Mouse (Mus musculus): Measurements from ENCODE around the gene Nupr1l.
"Not testable (repeated sequence)": the region's sequence is repeated elsewhere in the genome, so short reads cannot be mapped to it uniquely, and the experiment has no call there.

The Nupr1l gene

DNA sequence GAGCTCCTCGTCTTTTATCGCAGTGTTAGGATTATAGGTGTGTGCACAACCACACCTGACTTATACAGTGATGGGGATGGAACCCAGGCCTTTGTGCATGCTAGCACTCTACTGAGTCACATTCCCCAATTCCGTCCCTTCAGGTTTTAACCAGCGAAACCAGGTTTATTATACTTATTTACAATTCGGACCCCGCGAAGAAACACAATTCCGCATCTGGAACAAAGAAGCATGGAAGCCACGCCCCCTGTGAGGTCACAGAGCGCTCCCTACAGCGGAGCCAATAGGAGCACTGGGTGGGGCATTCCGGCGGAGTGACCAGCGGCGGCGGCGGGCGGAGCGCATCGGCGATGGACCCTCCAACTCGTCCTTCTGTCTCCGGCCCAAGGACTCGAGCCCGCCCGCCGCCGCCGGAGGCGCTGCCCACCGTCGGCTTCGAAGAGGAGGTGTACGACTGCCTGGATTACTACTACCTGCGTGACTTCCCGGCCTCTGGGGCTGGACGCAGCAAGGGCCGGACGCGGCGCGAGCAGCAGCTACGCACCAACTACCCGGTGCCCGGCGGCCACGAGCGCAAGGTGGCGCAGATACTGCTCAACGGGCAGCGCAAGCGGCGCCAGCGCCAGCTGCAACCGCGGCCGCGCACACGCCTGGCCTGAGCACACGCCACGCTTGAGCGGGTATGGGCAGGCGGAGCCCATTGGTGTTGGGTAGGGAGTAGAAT is at the start of gene Nupr1l:
TSS of gene Nupr1l (plus strand) at position 299 of the 724 bp plus-strand sequence.
- peak; percentile 65 for DNase-seq (ENCODE audit: low read depth)

DNA sequence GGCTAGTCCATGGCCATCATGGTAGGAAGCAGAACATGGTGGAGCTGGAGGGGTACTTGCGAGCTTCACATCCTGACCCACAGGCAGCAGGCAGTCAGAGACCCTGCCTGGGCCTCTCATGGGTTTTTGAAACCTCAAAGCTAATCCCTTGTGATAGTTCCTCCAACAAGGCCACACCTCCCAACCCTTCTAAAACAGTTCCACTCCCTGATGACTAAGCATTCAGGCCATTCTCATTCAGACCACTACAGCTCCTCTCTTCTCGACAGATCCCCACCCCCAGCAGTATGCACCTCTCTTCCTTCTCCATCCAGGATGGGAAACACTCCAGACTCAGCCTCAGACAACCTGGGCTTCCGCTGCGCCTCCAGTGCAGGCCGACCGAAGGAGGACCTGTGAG is 46.0 kb upstream of the Nupr1l start:
- no peak for DNase-seq (ENCODE audit: low read depth)

DNA sequence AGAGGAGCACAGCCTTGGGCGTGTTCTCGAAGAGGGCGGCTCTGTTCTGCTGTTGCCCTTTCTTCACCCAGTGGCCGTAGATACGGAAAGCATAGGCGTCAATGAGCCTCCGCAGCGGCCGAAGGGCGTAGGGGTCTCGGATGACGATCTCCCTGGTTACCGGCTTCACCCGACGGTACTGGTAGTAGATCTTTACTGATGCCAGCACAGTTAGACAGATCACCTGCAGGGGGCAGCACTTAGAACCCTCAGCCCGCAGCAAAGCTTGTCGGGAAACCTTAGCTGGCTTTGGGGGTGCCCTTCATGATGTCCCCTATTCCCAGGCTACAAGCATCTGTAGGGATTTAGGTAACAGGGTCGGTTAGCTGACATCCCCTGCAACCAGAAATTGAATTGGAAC is 43.9 kb upstream of the Nupr1l start:
- peak; percentile 49 for DNase-seq (ENCODE audit: low read depth)

DNA sequence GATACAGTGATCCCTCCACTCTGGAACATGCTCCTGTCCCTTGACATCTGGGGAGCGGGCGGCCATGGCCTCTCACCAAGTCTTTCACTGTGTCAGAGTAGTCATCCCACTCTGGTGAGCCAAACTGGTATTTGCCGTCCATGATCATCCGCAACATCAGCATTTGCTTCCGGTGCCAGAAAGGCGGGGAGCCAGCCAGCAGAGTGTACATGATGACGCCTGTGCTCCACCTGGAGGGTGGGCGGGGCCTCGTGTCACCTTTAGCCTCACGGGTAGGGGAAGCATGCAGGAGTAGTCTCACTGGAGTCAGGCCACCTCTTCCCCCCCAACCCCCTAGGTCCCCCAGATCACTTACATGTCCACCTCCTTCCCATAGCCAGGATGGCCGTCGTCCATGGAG is 42.5 kb upstream of the Nupr1l start:
- no peak for DNase-seq (ENCODE audit: low read depth)

DNA sequence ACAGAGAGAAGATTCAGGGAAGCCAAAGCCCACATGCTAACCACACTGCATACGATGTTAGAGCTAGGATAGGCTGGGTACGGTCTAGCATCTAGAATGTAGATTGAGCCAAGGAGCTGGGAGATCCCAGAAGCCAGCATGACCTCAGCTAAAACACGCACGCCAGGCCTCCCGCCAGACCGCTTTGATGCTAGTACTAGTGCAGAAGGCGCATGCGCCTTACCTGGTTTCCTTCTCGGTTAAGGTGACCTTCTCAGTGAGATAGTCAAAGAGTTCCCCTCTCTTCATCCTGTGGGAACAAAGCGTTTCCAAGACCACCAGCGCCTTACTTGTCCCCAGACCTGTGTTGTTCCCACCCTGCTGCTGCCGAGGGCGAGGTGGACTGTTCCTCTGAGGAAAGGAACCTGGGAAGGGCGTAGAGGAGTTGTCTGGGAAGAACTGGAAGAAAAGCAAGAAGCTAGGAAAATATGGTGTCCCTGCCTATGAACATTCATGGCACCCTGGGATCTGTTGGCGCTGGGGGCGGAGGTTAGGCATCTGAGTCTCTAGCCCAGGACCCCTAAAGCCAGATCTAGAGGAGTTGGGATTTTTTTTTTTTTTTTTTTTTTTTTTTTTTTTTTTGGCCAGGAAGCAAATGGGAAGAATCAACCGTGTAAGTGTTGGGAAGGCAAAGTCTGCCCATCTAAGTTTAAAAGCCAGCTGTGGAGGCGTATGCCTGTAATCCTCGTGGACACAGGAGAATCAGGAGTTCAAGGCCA is 38.9 kb upstream of the Nupr1l start:
- no peak for DNase-seq (ENCODE audit: low read depth)

DNA sequence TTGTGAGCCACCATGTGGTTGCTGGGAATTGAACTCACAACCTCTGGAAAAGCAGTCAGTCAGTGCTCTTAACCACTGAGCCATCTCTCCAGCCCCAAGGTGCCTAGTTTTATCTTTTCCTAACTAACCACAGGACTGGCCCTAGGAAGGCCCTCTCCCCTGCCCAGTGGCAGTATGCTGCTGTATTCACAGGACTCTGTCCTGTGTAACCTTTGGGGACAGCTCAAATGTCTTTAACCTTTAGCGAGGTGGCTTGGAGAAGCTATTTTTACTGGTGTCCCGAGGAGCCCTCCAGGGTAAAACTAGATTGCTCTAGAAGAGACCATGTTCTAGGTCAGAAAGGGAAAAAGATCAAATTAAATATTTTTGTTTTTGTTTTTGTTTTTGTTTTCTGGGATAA is 37.1 kb upstream of the Nupr1l start:
- DNase-seq (ENCODE audit: low read depth), result no peak

DNA sequence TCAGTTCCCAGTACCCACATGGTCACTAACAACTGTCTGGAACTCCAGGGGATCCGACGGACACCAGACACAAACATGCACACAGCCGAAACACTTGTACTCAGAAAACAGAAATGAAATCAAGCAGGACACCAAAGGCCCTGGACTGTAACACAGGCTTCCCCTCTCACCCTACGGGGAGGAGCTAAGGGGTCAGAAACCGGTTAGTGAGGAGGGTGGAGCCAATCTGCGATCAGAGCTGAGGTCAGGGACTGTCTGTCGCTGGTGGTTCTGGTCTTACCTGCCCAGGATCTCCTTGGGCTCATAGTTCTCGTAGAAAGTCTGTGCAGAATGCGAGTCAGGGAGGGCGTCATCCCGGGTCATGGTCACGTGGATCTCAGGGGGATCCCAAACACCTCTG is 34.4 kb upstream of the Nupr1l start:
- DNase-seq (ENCODE audit: low read depth), result no peak

DNA sequence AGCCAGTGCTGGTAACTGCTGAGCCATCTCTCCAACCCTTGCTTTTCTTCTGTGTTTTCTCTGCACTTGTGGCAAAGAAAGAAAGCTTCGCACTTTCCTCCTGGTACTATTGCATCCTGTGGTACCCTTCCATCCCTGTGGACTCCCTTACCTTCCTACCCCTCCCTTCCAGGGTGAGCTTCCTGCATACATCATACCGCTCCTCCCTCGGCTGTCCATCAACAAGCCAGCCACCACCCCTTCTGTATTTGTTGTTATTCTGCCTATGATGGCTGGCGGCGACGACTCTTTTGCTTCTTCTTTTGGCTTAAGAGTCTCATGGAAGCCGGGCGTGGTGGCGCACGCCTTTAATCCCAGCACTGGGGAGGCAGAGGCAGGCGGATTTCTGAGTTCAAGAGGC is 33.2 kb upstream of the Nupr1l start:
- no peak for DNase-seq (ENCODE audit: low read depth)

DNA sequence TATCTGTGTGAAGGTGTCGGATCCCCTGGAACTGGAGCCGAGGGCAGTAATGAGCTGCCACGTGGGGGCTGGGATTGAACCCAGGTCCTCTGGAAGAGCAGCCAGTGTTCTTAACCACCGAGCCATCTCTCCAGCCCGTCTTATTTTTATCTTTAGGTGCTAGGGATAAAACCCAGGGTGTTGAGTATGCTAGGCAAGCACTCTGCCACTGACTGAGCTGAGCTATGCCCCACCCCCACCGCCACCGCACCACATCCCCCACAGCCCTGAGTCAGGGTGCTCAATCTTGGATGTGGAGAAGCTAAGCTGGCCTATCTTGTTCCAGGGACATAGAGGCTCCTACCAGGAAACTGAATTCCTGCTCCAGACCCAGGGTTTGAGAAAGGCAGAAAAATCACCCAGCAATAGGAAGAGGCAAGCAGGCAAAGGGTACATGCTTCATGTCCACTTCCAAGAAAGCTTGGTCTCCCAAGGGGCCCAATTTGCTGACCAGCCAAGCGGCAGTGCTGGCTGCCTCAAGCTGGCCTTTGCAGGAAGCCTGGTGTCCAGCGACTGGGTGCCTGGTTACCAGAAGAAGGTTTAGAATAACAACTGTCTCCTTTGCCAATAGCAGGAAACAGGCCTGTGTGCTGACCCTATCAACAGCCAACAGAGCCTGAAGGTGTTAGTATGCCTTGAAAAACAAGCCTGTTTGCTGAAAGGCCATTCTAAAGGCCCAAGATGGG is 30.4 kb upstream of the Nupr1l start:
- no peak for DNase-seq (ENCODE audit: low read depth)

DNA sequence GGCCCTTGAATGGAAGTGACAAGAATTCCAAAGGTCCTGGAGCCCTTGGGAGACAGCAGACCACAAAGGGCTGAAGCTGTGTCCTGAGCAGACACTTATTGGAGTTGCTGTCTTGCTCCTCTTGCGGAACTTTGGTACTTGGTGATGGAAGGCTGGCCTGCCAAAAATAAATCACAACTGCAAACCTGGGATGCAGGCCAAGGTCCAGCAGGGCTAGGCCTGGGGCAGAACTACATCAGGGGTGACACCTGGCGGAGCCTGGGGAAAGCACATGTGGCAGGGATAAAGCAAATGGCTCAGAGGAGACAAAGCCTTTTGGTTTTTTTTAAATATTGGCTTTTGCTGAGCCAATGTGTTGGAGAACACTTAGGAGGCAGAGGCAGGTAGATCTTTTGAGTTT is 29.4 kb upstream of the Nupr1l start:
- DNase-seq (ENCODE audit: low read depth), result no peak

DNA sequence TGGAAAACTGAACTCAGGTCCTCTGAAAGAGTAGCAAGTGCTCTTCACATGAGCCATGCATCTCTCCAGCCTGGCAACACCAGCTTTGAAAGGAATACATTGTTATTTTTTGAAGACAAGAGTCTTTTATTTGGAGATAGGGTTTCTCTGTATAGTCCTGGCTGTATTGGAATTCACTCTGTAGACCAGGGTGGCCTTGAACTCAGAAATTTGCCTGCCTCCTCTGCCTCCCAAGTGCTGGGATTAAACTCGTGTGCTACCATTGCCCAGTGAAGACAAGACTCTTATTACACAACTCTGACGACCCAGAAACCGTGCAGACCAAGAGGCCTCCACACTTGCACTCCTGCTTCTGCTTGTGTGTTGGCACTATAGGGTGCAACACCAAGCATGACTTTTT is 28.5 kb upstream of the Nupr1l start:
- DNase-seq (ENCODE audit: low read depth), result no peak

DNA sequence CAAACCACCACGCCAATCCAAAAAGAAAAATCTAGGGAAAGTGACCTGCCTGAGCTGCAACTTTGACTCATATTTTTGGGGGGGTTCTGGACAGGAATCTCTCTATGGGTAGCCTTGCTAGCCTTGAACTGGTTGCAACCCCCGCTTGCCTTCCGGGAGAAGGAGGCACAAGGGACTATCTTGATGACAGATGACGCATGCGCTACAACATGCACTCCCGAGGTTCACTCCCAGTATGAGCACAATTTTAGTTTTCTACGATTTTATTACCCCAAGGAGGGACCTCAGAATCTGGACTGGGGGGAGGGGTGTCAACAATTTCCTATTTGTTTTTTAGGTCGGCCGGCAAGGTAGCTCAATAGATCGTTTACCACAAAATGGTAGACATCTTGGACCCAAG is 22.1 kb upstream of the Nupr1l start:
- peak; percentile 30 for DNase-seq (ENCODE audit: low read depth)

DNA sequence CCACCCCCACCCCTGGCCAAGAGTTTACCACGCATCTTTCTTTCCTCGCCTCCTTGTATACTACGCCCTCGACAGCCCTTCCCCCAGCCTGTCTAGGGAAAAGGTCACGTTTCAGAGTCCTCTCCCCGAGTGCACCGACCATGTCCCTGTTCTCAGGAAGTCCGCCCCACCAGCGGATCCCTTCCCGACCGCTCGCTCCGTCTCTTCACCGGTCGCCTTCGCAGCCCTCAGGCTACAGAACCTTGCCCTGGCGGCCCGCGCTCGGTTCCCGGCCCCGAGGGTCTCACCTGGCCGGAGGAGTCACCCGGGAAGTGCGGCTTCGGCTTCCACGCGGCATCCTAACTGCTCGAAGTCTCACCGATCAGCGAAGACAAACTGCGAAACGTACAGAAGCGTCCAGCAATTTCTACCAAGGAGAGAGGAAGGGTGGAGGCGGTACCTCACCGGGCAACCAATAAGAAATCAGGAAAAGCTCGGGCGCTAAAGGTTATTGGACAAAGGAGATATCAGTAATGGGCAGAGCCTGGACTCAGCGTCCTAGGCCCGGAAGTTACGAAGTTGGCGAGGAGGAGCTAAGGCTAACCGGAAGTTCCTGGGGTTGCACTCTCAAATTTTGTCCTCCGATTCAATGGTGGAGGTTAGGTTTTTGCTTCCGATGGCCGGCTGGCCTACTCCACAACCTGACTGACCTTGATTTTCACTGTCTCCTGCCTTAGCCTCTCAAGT is 21.3 kb upstream of the Nupr1l start, which contains the start of gene Chchd2:
TSS of gene Chchd2 (minus strand) at position 560 of the 726 bp plus-strand sequence.
- peak; percentile 94 for DNase-seq (ENCODE audit: low read depth)

DNA sequence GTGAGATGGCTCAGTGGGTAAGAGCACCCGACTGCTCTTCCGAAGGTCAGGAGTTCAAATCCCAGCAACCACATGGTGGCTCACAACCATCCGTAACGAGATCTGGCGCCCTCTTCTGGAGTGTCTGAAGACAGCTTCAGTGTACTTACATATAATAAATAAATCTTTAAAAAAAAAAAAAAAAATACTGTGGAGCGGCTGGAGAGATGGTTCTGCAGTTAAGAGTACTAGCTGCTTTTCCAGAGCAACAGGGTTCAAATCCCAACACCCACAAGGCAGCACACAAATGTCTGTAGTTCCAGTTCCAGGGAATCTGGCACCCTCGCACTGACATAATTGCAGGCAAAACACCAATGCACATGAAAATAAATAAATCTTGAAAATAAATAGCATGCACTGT is 17.9 kb upstream of the Nupr1l start:
- DNase-seq (ENCODE audit: low read depth), result not testable (repeated sequence)

DNA sequence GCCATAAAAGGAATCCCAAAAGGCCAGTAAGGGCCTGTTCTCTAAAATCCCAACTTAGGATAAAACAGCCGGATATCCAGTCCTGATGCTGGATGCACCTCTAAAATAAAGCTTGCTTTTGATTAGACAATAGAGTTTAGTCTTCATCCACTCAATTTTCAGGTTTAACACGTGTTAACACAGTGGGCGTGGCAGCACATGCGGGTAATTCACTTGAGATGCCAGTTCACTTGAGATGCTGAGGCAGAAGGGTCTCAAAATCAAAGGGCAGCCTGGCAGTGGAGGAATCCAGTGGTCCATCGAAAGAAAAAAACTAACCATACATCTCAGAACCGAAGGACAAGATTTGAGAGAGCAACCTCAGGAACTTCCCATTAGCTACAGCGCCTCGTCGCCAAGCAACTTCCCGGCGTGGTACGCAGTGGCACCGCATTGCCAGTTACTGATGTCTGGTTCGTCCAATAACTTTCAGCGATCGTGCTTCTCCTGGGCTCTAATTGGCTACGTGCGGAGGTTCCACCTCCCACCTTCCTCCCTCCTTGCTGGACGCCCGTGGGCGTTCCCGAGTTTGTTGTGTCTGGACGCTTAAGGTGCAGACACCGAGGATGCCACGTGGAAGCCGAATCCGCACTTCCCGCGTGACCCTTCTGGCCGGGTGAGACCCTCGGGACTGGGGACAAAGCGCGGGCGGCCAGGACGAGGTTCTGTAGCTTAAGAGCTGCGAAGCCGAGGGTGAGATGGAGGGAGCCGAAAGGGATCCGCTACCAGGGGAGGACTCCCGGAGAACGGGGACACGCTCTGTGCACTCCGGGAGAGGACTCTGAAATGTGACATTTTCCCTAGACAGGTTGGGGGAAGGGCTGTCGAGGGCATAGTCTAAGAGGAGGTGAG is 12.9 kb upstream of the Nupr1l start, which contains the start of gene Zbed5:
TSS of gene Zbed5 (plus strand) at position 526 of the 891 bp plus-strand sequence.
- DNase-seq (ENCODE audit: low read depth), result peak; percentile 90

DNA sequence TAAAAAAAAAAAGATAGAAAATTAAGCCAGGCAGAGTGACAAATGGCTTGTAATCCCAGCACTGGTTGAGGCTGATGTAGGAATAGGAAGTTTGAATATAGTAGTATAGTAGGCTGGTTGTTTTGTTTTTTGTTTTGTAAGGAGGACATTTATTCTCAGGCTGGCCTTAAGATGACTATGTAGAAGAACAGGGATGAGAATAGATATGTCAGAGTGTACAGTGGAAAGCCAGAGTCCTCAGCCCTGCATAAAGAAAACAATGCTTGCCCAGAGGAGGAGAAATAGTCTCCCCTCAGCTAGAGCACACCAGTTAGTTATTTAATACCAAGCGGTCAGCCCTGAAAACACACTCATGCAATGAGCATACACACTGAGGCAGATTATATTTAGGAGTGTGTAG is 9.9 kb upstream of the Nupr1l start, which contains the start of gene Phkg1:
TSS of gene Phkg1 (minus strand) at position 101 of the 400 bp plus-strand sequence.
- DNase-seq (ENCODE audit: low read depth), result no peak

DNA sequence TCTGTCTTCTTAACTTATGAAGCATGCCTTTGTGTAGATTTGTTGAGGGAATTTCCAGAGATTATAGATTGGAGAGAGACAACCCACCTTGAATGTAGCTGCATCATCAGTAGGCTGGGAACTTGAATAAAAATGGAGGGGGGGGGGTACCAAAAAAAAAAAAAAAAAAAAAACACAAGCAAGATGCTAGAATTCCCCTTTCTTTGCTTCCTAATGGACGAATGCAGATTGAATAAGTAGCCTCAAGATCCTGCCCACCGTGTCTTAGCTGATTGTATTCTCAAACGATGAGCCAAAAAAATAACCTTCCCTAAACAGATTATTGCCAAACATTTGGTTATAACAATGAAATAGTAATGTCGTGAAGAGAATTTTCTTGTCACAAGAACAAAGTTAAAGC is 565 bp upstream of the Nupr1l start:
- no peak for DNase-seq (ENCODE audit: low read depth)

DNA sequence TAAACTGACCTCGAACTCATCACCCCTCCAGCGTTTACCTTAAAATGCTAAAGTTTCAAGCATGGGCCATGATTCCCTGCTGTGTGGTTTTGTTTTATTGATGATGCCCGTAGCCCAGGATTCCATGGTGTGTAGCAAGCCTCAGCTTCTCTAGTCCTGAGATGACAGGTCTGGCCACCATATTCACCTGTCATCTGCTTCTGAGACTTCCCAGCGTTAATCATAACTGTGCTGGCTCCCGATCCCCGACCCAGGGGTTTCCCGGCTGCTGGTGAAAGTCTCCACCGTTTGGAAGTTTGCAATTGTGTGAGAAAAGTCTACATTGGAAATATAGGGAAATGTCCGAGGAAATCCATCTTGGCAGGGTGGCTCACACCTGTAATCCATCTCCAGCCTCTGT is 807 bp downstream of the Nupr1l start:
- no peak for DNase-seq (ENCODE audit: low read depth)

DNA sequence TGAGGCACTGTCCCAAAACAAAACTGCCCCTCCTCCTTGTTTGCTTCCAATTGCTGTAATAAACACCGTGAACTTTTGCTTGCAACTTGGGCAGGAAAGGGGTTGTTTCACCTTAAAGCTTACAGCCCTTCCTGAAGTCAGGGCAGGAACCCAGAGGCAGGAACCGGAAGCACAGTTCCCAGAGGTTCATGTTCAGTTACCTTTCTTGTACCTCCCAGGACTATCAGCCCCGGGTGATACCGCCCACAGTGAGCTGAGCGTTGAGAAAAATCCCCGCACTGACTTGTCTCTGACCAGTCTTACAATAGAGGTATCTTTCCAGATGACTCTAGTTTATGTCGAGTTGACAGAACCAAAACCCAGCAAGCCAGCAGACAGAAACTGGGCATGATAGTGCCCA is 1.3 kb downstream of the Nupr1l start:
- no peak for DNase-seq (ENCODE audit: low read depth)

DNA sequence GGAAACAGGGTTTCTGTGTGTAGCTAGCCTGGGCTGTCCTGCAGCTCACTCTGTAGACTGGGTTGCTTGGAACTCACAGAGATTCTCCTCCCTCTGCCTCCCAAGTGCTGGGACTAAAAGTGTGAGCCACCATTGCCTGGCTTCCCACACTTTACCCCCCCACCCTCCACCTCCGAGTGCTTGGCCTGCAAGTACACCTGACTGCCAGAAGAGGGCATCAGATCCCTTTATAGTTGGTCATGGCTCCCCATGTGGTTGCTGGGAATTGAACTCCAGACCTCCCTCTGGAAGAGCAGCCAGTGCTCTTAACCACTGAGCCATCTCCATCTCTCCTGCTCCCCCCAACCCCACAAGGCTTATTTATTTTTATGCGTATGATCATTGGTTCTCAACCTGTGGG is 5.7 kb downstream of the Nupr1l start:
- peak; percentile 80 for DNase-seq (ENCODE audit: low read depth)

DNA sequence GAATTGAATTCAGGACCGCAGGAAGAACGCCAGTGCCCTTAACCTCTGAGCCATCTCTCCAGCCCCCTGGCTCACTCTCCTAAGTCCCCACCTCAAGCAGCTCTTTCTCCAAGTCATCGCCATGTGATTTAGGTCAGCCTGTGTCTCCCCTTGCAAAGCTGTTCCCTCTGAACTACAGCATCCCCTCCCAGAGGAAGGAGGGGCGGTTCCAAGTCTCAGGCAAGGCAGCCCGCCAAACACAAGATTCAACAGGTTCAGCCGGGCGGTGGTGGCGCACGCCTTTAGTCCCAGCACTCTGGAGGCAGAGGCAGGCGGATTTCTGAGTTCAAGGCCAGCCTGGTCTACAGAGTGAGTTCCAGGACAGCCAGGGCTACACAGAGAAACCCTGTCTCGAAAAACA is 7.2 kb downstream of the Nupr1l start:
- not testable (repeated sequence) for DNase-seq (ENCODE audit: low read depth)

All from naive thymus-derived CD4-positive, alpha-beta T cell, adult 2 months (primary cell).